Mouse (Mus musculus) heart, postnatal 0 days (tissue): ENCODE results near the gene Mitd1. TPM values are rescaled to one million over a fixed set of nuclear protein-coding genes. Genes with fewer than 3 reads are reported as not detected.

Experiments
- ATAC-seq: fragments of 200-750 bp; cut with Nextera tagmentation; 2 replicates; pipeline ENCODE4 v1.8.0; 2017; ENCODE audit warnings: low read depth, moderate number of reproducible peaks, moderate library complexity; ENCODE audit not compliant: insufficient read depth
- DNase-seq: peaks from one replicate; pipeline ENCODE4 v3.0.0-alpha.2; 2016; ENCODE audit warnings: low spot score
- H3K27ac ChIP-seq: fragments of 300-500 bp; sonication (generic); 2 replicates; pipeline ENCODE4 v1.5.1; 2014; ENCODE audit warnings: low read depth, mild to moderate bottlenecking
- H3K27me3 ChIP-seq: fragments of 300-500 bp; sonication (generic); 2 replicates; pipeline ENCODE4 v1.6.1; 2014; ENCODE audit warnings: low read length, mixed read lengths; ENCODE audit not compliant: control insufficient read depth, insufficient read depth
- H3K36me3 ChIP-seq: fragments of 300-500 bp; sonication (generic); replicated peaks from 2 replicates; pipeline ENCODE4 v1.6.1; 2014; ENCODE audit warnings: low read length, mixed read lengths; ENCODE audit not compliant: control insufficient read depth, insufficient read depth
- H3K4me1 ChIP-seq: fragments of 300-500 bp; sonication (generic); 2 replicates; pipeline ENCODE4 v1.6.1; 2014; ENCODE audit warnings: antibody characterized with exemption; ENCODE audit not compliant: control insufficient read depth, insufficient read depth
- H3K4me2 ChIP-seq: fragments of 300-500 bp; sonication (generic); 2 replicates; pipeline ENCODE4 v1.6.1; 2014; ENCODE audit warnings: low read depth, mild to moderate bottlenecking, low read length, moderate library complexity
- H3K4me3 ChIP-seq: fragments of 300-500 bp; sonication (generic); 2 replicates; pipeline ENCODE4 v1.5.1; 2014; ENCODE audit warnings: low read depth, low read length
- H3K9ac ChIP-seq: fragments of 300-500 bp; sonication (generic); replicated peaks from 2 replicates; pipeline ENCODE4 v1.6.1; 2014; ENCODE audit warnings: low read depth, low read length, mixed read lengths
- H3K9me3 ChIP-seq: fragments of 300-500 bp; sonication (generic); replicated peaks from 2 replicates; pipeline ENCODE4 v1.6.1; 2016; ENCODE audit warnings: low read length; ENCODE audit not compliant: control insufficient read depth
- CTCF ChIP-seq: IDR thresholded peaks from 2 replicates; pipeline ENCODE4 v1.5.1; 2016; ENCODE audit warnings: antibody characterized with exemption, control low read depth, low read depth
- EP300 ChIP-seq: IDR thresholded peaks from 2 replicates; pipeline ENCODE4 v1.6.1; 2016; ENCODE audit warnings: antibody characterized with exemption, low read depth
- WGBS: fragments of 180-500 bp; shearing (Covaris S2); extraction: QIAGEN DNeasy Blood & Tissue Kit; methylation state at CpG from one replicate; pipeline ENCODE4 v1.1.7; 2014; 5-methylcytosine and 5-hydroxymethylcytosine counted together
- polyA plus RNA-seq: library from polyadenylated mRNA; unstranded; fragments of >200 nt; fragmentation: Nextera tagmentation; extraction: Ambion mirVana; gene quantifications from 2 replicates; pipeline ENCODE4 v1.2.1, GENCODE M21; 2015
- total RNA-seq: library from RNA; depleted of rRNA; stranded (reverse); fragments of >200 nt; gene quantifications from 2 replicates; pipeline ENCODE4 v1.2.3, GENCODE M21; 2014; ENCODE audit warnings: low replicate concordance

Gene Mitd1
- total and polyA plus RNA-seq, 2 experiments from 2014 or later: 0.34 to 8.6 TPM

DNA sequence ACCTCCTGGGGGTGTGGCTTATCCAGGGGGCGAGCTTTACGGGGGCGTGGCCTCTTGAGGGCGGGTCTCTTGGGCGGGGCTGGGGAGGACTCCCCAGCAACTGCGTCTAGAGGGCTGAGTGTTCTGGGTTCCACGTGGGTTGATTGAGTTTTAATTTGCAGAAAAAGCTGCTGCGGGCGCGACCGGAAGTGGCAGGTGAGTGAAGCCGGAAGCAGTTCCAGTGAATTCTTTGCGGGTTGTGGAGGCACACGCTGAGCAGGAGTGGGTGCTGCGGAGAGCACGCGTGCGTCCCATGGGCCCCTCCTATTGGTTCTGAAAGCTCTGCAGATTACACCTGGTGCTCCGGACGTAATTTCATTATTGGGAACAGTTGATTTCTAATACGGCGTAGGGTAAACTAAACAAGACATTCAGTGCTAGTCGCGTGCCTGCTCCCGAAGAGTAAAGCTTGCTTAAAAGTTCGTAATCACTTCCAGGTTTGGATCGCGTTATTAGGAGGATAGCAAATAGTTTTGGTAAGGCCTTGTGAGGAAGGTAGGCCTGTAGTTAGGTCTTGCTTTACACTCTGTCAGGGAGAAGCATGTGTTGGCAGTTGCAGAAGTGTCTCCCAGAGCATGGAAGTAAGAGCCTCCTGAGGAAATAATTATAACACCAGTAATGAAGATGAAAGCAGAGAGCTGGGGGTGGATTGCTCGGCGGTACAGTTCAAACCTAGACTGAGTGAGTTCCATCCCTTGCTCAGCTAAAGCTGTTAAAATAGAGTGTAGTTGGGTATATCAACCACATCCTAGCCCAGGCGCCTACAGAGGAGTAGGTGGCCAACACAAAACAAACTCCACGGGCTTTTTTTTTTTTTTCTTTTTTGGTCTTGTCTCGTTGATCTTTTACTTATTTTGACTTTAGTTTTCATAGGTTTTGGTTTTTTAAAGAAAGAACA lies 17.8 kb downstream of the Mitd1 start:
- H3K9me3 ChIP-seq: no peaks in the 10 kb centered on the region
- WGBS: 6% methylated on average over 33 of the region's 33 CpGs
- no peaks in the 10 kb centered on the region for H3K27me3 ChIP-seq
- TF ChIP-seq CTCF: no peak
- no peak for TF ChIP-seq EP300
- H3K4me2 ChIP-seq: peak overlapping the region; percentile 77
- H3K9ac ChIP-seq: peak overlapping the region; percentile 44; the same call in 1 of the 2 replicates
- DNase-seq (peak; percentile 85), ATAC-seq (peak; percentile 91)
- H3K27ac ChIP-seq: peak overlapping the region; percentile 87
- H3K4me3 ChIP-seq: peak overlapping the region; percentile 57
- H3K4me1 ChIP-seq: peaks cover 9% of the 10 kb centered on the region
- H3K36me3 ChIP-seq: peaks cover 28% of the 10 kb centered on the region

DNA sequence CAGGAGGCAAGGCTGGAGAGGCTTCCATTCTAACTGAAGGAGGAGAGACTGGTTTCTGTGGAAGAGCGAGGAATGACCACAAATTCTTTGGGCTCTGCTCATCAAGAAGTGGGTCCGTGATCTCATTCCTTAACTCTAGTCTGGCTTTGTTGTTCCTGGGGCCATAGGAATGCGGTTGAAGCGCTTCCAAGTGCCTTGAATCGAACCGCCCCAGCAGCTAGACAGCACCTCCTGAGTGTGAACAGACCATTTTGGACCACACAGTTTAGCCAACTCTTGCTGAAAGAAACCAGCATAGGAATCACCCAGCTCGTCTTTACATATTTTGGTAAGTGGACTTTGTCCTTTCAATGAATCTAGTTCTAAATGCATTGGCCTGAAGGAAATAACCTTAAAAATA lies 18.5 kb downstream of the Mitd1 start, which contains the start of gene Lipt1:
Gene Lipt1 (plus strand): TSS at position 35 of the 400 bp plus-strand sequence.
- no peaks in the 10 kb centered on the region for H3K9me3 ChIP-seq
- peak within 1 kb of the TSS; percentile 87 for H3K27ac ChIP-seq
- TF ChIP-seq EP300 (no peak), CTCF (no peak)
- peak within 1 kb of the TSS; percentile 57 for H3K4me3 ChIP-seq
- H3K4me1 ChIP-seq: peaks cover 9% of the 10 kb centered on the region
- H3K36me3 ChIP-seq: peaks cover 21% of the 10 kb centered on the region
- H3K9ac ChIP-seq: peak within 1 kb of the TSS; percentile 44; the same call in 1 of the 2 replicates
- H3K4me2 ChIP-seq: peak within 1 kb of the TSS; percentile 77
- WGBS: 4% methylated on average over 7 of the region's 7 CpGs
- peak; percentile 48 for DNase-seq
- no peaks in the 10 kb centered on the region for H3K27me3 ChIP-seq
- ATAC-seq: peak; percentile 77

GRCm38 (mm10) chr1:37869362-37869761 lies 20.8 kb downstream of the Mitd1 start:
- no peak overlapping the region for H3K4me2 ChIP-seq
- H3K4me3 ChIP-seq: no peak overlapping the region
- TF ChIP-seq EP300: no peak
- no peak for TF ChIP-seq CTCF
- no peak overlapping the region for H3K9ac ChIP-seq
- DNase-seq: no peak
- no peak for ATAC-seq
- no peaks in the 10 kb centered on the region for H3K9me3 ChIP-seq
- 57% methylated on average over 2 of the region's 2 CpGs for WGBS
- H3K4me1 ChIP-seq: peaks cover 15% of the 10 kb centered on the region
- H3K27ac ChIP-seq: no peak overlapping the region
- no peaks in the 10 kb centered on the region for H3K36me3 ChIP-seq
- H3K27me3 ChIP-seq: no peaks in the 10 kb centered on the region

- H3K27ac ChIP-seq: no peak overlapping the region
- no peak for ATAC-seq
- WGBS: 51% methylated on average over 10 of the region's 10 CpGs
These were observed 21.6 kb downstream of the Mitd1 start for GRCm38 (mm10) chr1:37868640-37869039.

DNA sequence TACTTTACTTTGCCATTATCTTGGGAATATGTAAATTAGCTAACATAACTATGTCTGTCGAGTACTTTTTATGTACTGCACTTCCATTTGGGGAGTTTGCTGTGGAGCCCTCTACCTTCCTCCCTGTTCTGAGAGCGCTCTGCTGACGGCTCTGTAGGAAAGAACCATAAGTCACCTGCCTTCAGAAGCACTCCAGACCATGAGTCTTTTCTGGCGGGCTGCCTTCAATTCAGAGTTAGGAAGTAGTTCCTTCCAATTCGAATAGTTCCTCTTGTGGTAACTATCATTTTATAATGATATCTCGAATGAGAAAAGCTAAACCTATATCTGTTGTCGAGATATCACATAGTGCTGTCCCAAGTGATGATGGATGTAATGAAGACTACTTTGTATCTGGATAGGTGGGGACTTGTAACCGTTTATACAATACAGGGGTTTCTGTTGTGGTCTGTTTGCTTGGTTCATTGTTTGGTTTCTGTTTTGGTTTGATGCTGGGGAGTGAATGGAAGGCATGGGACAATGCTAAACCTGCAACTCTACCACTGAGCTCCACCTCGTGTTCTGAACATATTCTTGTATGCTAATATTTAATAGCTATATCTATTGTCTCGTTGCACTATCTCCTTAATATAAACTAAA lies 22.4 kb downstream of the Mitd1 start:
- TF ChIP-seq CTCF (no peak), EP300 (no peak)
- no peak overlapping the region for H3K4me3 ChIP-seq
- H3K4me1 ChIP-seq: peaks cover 11% of the 10 kb centered on the region; the same call in 1 of the 2 replicates
- H3K27me3 ChIP-seq: no peaks in the 10 kb centered on the region
- no peak for DNase-seq
- H3K9me3 ChIP-seq: no peaks in the 10 kb centered on the region
- no peak overlapping the region for H3K4me2 ChIP-seq
- 58% methylated on average over 10 of the region's 10 CpGs for WGBS
- no peak overlapping the region for H3K27ac ChIP-seq
- H3K36me3 ChIP-seq: no peaks in the 10 kb centered on the region
- H3K9ac ChIP-seq: no peak overlapping the region
- ATAC-seq: no peak

More at GRCm38 (mm10) chr1:37868640-37869039, 21.6 kb downstream of the Mitd1 start:
- TF ChIP-seq EP300 (no peak), CTCF (no peak)
- Histone ChIP-seq H3K9me3 (no peaks in the 10 kb centered on the region), H3K4me2 (no peak overlapping the region), H3K4me1 (peaks cover 15% of the 10 kb centered on the region), H3K36me3 (no peaks in the 10 kb centered on the region), H3K4me3 (no peak overlapping the region), H3K9ac (no peak overlapping the region), H3K27me3 (no peaks in the 10 kb centered on the region)
- DNase-seq: no peak
